9 mouse cellular contexts compared by ENCODE assay signal in the genomic region with DNA sequence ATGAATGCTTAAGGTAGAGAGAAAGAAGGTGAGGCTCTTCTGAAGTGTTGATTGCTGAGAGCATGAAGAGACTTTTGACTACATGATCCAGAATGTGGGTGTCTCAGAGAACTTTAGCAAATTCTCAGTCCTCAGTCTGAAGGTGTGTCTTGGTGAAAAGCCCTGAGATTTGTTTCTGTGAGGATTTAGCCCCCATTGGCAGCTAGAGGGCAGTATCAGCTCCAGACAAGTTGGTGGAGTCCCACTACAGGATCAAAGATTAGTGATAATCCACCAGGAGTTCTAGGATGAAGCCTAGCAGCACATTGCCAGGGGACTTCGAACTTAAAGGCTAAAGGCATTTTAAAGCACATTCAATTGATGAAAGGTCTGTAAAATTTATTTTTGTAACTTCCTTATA.
DNase-seq lines count a peak whose midpoint lies in the region; ATAC-seq and TF ChIP-seq lines count a peak whose summit lies in the region.
"Had no signal": no experiment of that assay in that cellular context is flagged by ENCODE, and none has a peak within 500 bp of the region (broad histone marks: within the 10 kb centered on the region; RNA-seq: fewer than 3 reads in every experiment).

No protein-coding gene starts in this region.

- H3K4me2 ChIP-seq in kidney, postnatal 0 days (ENCODE audit: low read length) = no peak overlapping the region
- H3K4me2 ChIP-seq in kidney, embryonic 15.5 days = no peak overlapping the region
- H3K4me2 ChIP-seq: limb, embryonic 13.5 days had no signal

- no peak overlapping the region for H3K9ac ChIP-seq in kidney, postnatal 0 days (ENCODE audit: low read depth, low read length)
- no peak overlapping the region for H3K9ac ChIP-seq in kidney, embryonic 15.5 days
- H3K9ac ChIP-seq: limb, embryonic 13.5 days had no signal

- TF ChIP-seq CTCF in kidney, postnatal 0 days (IDR thresholded peaks at IDR 0.05; ENCODE audit: low read depth) = peak; percentile 59

- no peaks in the 10 kb centered on the region for H3K9me3 ChIP-seq in kidney, postnatal 0 days (replicated peaks; ENCODE audit: low read length)
- H3K9me3 ChIP-seq in kidney, embryonic 15.5 days (replicated peaks) = no peaks in the 10 kb centered on the region
- H3K9me3 ChIP-seq: limb, embryonic 13.5 days had no signal

- no peaks in the 10 kb centered on the region for H3K4me1 ChIP-seq in kidney, postnatal 0 days (replicated peaks; ENCODE audit: insufficient read depth, low read length)
- no peaks in the 10 kb centered on the region for H3K4me1 ChIP-seq in kidney, embryonic 15.5 days
- H3K4me1 ChIP-seq: limb, embryonic 13.5 days had no signal

- H3K27me3 ChIP-seq in kidney, postnatal 0 days (ENCODE audit: insufficient read depth, low read length) = no peaks in the 10 kb centered on the region
- no peaks in the 10 kb centered on the region for H3K27me3 ChIP-seq in kidney, embryonic 15.5 days
- H3K27me3 ChIP-seq: limb, embryonic 13.5 days had no signal

- no peak overlapping the region for H3K27ac ChIP-seq in kidney, postnatal 0 days
- H3K27ac ChIP-seq in kidney, embryonic 15.5 days = no peak overlapping the region
- H3K27ac ChIP-seq: limb, embryonic 13.5 days had no signal

- no peak for ATAC-seq in kidney, postnatal 0 days (replicated peaks; ENCODE audit: low FRiP score, low read depth)
- no peak for ATAC-seq in kidney, embryonic 15.5 days (replicated peaks; ENCODE audit: low FRiP score)

- H3K36me3 ChIP-seq in kidney, postnatal 0 days (ENCODE audit: insufficient read depth, low read length) = no peaks in the 10 kb centered on the region
- H3K36me3 ChIP-seq in kidney, embryonic 15.5 days = no peaks in the 10 kb centered on the region
- H3K36me3 ChIP-seq: limb, embryonic 13.5 days had no signal

- 79% methylated on average over 1 of the region's 1 CpGs for WGBS in kidney, postnatal 0 days
- 78% methylated on average over 1 of the region's 1 CpGs for WGBS in kidney, embryonic 15.5 days

- H3K4me3 ChIP-seq in kidney, postnatal 0 days (replicated peaks; ENCODE audit: low read depth, low read length) = no peak overlapping the region
- H3K4me3 ChIP-seq in kidney, embryonic 15.5 days (replicated peaks) = no peak overlapping the region
- H3K4me3 ChIP-seq: limb, embryonic 13.5 days; myocyte had no signal

- no peak for DNase-seq in kidney, postnatal 0 days (ENCODE audit: low spot score)
- peak; percentile 56 for DNase-seq in ES-CJ7 (ENCODE audit: low read depth, low spot score)
- peak; percentile 19 to 32 for DNase-seq in adrenal gland, adult 18-20 months (ENCODE audit: low spot score in 2 of 2)
- peak; percentile 46 for DNase-seq in embryo, embryonic 10.5 days (ENCODE audit: low spot score)
- no peak for DNase-seq in gastrocnemius, postnatal 25 days
- no peak for DNase-seq in layer of hippocampus, adult 9-11 months

Comparison
In these comparisons a context has a peak if more than half of its experiments do, and no peak if none do; other contexts are left out.
1. DNase-seq: peak in ES-CJ7 (single experiment), adrenal gland, adult 18-20 months (2 of 2) and embryo, embryonic 10.5 days (single experiment); none in kidney, postnatal 0 days (single experiment), gastrocnemius, postnatal 25 days (single experiment) and layer of hippocampus, adult 9-11 months (single experiment).